Comparison of ENCODE assay signal across 8 mouse cellular contexts in genomic region chr2:75704234-75705161, GRCm38 (mm10). TPM values are rescaled to one million over a fixed set of nuclear protein-coding genes. Genes with fewer than 3 reads are reported as not detected.
DNase-seq lines count a peak whose midpoint lies in the region; ATAC-seq lines count a peak whose summit lies in the region.

Nfe2l2 (minus strand) TSS chr2:75704641.

- H3K36me3 ChIP-seq in forebrain, embryonic 14.5 days (ENCODE audit: control insufficient read depth, insufficient read depth, low read length): no peaks in the 10 kb centered on the region
- no peaks in the 10 kb centered on the region for H3K36me3 ChIP-seq in neural tube, embryonic 15.5 days

- H3K4me1 ChIP-seq in forebrain, embryonic 14.5 days (ENCODE audit: control insufficient read depth, insufficient read depth, low read length): 0 out of 2 replicates have a peak, but pooled peaks cover 3% of the 10 kb centered on the region
- H3K4me1 ChIP-seq in neural tube, embryonic 15.5 days: peaks cover 25% of the 10 kb centered on the region

- H3K4me2 ChIP-seq in forebrain, embryonic 14.5 days (ENCODE audit: low read length): peak within 1 kb of the TSS; percentile 58
- H3K4me2 ChIP-seq in neural tube, embryonic 15.5 days: peak within 1 kb of the TSS; percentile 85

- peak within 1 kb of the TSS; percentile 52 for H3K4me3 ChIP-seq in forebrain, embryonic 14.5 days (ENCODE audit: low read depth, low read length)
- H3K4me3 ChIP-seq in neural tube, embryonic 15.5 days (replicated peaks): peak within 1 kb of the TSS; percentile 57

- peak; percentile 99 for DNase-seq in ES-CJ7 (ENCODE audit: low read depth, low spot score)
- peak; percentile 66 for DNase-seq in cerebellum, adult 11 months
- DNase-seq in forebrain, embryonic 14.5 days (ENCODE audit: low spot score): peak; percentile 86
- peak; percentile 98 to 99 for DNase-seq in heart, postnatal 14 days
- DNase-seq in layer of hippocampus, adult 11-12 months (ENCODE audit: low spot score): peak; percentile 91
- peak; percentile 100 for DNase-seq in lung, adult 18-20 months
- peak; percentile 98 for DNase-seq in testis, postnatal 14 days (ENCODE audit: low spot score)

- 1% methylated on average over 50 of the region's 58 CpGs for WGBS in forebrain, embryonic 14.5 days
- WGBS in neural tube, embryonic 15.5 days: under 1% methylated on average over 55 of the region's 58 CpGs

- peak within 1 kb of the TSS; percentile 66 for H3K9ac ChIP-seq in forebrain, embryonic 14.5 days (ENCODE audit: low read length)
- peak within 1 kb of the TSS; percentile 54 for H3K9ac ChIP-seq in neural tube, embryonic 15.5 days (replicated peaks)

- peak within 1 kb of the TSS; percentile 75 for H3K27ac ChIP-seq in forebrain, embryonic 14.5 days (ENCODE audit: low read depth, low read length)
- peak within 1 kb of the TSS; percentile 81 for H3K27ac ChIP-seq in neural tube, embryonic 15.5 days (replicated peaks)

- H3K27me3 ChIP-seq in forebrain, embryonic 14.5 days (replicated peaks; ENCODE audit: control insufficient read depth, insufficient read depth, low read length): no peaks in the 10 kb centered on the region
- H3K27me3 ChIP-seq in neural tube, embryonic 15.5 days (replicated peaks): 0 out of 2 replicates have a peak, but pooled peaks cover 13% of the 10 kb centered on the region

- ATAC-seq in forebrain, embryonic 14.5 days: peak; percentile 84
- peak; percentile 85 for ATAC-seq in neural tube, embryonic 15.5 days (ENCODE audit: low FRiP score)

- intact Hi-C loops in heart, postnatal 14 days (cut with DNase I): loop anchor here (5.0 kb wide), 4 partner anchors 58 to 258 kb away; no protein-coding TSS in a partner anchor

- H3K9me3 ChIP-seq in forebrain, embryonic 14.5 days (replicated peaks; ENCODE audit: control insufficient read depth, low read length): no peaks in the 10 kb centered on the region
- no peaks in the 10 kb centered on the region; the same call in 1 of the 2 replicates for H3K9me3 ChIP-seq in neural tube, embryonic 15.5 days (replicated peaks)

RNA-seq across cellular contexts. Expression of gene Nfe2l2, which starts in this region (rescaled TPM):
- 17.7 and 17.9 TPM in 2 replicates for polyA plus RNA-seq in forebrain, embryonic 14.5 days (2014; fragmentation: Nextera tagmentation; extraction: Ambion mirVana)
- 10 to 100 TPM; 67.5 to 78.8 TPM for total RNA-seq in heart, postnatal 14 days (2021)
- 12.1 and 23.3 TPM in 2 replicates for polyA plus RNA-seq in neural tube, embryonic 15.5 days (2015; fragmentation: Nextera tagmentation; extraction: Ambion mirVana)

Comparison
In these comparisons a context has a peak if more than half of its experiments do, and no peak if none do; other contexts are left out.
1. Peak in every context shown above with its lines: DNase-seq, ATAC-seq, H3K4me3 ChIP-seq and H3K27ac ChIP-seq.